Mouse (Mus musculus) embryonic facial prominence, embryonic 14.5 days (tissue): ENCODE results near the gene Aadat. TPM values are rescaled to one million over a fixed set of nuclear protein-coding genes. Genes with fewer than 3 reads are reported as not detected.
"Not testable (repeated sequence)": the region's sequence is repeated elsewhere in the genome, so short reads cannot be mapped to it uniquely, and the experiment has no call there.

Experiments used
- ATAC-seq: fragments of 200-750 bp; cut with Nextera tagmentation; 2 replicates; pipeline ENCODE4 v1.8.0; 2017; ENCODE audit warnings: low read depth, moderate number of reproducible peaks, moderate TSS enrichment
- DNase-seq: peaks from one replicate; pipeline ENCODE4 v3.0.0-alpha.2; 2015; ENCODE audit warnings: low spot score
- H3K27ac ChIP-seq: fragments of 300-500 bp; sonication (generic); replicated peaks from 2 replicates; pipeline ENCODE4 v1.5.1; 2014; ENCODE audit warnings: low read depth, mild to moderate bottlenecking, low read length, moderate library complexity
- H3K27me3 ChIP-seq: fragments of 300-500 bp; sonication (generic); replicated peaks from 2 replicates; pipeline ENCODE4 v1.6.1; 2014; ENCODE audit warnings: low read length; ENCODE audit not compliant: control insufficient read depth, insufficient read depth
- H3K36me3 ChIP-seq: fragments of 300-500 bp; sonication (generic); 2 replicates; pipeline ENCODE4 v1.6.1; 2014; ENCODE audit warnings: low read length, mixed read lengths; ENCODE audit not compliant: control insufficient read depth, insufficient read depth
- H3K4me1 ChIP-seq: fragments of 300-500 bp; sonication (generic); 2 replicates; pipeline ENCODE4 v1.6.1; 2014; ENCODE audit warnings: antibody characterized with exemption, low read length; ENCODE audit not compliant: control insufficient read depth, insufficient read depth
- H3K4me2 ChIP-seq: fragments of 300-500 bp; sonication (generic); 2 replicates; pipeline ENCODE4 v1.6.1; 2014; ENCODE audit warnings: low read depth, mild to moderate bottlenecking, low read length, moderate library complexity, mixed read lengths
- H3K4me3 ChIP-seq: fragments of 300-500 bp; sonication (generic); 2 replicates; pipeline ENCODE4 v1.5.1; 2014; ENCODE audit warnings: low read depth, mild to moderate bottlenecking, low read length
- H3K9ac ChIP-seq: fragments of 300-500 bp; sonication (generic); 2 replicates; pipeline ENCODE4 v1.6.1; 2014; ENCODE audit warnings: low read depth, mild to moderate bottlenecking, low read length, moderate library complexity, mixed read lengths
- H3K9me3 ChIP-seq: fragments of 300-500 bp; sonication (generic); 2 replicates; pipeline ENCODE4 v1.6.1; 2016; ENCODE audit warnings: low read length; ENCODE audit not compliant: control insufficient read depth
- WGBS: fragments of 180-500 bp; shearing (Covaris S2); extraction: QIAGEN DNeasy Blood & Tissue Kit; methylation state at CpG from one replicate; pipeline ENCODE4 v1.1.7; 2014; 5-methylcytosine and 5-hydroxymethylcytosine counted together
- polyA plus RNA-seq: library from polyadenylated mRNA; unstranded; fragments of >200 nt; fragmentation: Nextera tagmentation; extraction: Ambion mirVana; gene quantifications from 2 replicates; pipeline ENCODE4 v1.2.1, GENCODE M21; 2014

The Aadat gene
- polyA plus RNA-seq, 1 experiment from 2014 or later = 0.21 TPM

DNA sequence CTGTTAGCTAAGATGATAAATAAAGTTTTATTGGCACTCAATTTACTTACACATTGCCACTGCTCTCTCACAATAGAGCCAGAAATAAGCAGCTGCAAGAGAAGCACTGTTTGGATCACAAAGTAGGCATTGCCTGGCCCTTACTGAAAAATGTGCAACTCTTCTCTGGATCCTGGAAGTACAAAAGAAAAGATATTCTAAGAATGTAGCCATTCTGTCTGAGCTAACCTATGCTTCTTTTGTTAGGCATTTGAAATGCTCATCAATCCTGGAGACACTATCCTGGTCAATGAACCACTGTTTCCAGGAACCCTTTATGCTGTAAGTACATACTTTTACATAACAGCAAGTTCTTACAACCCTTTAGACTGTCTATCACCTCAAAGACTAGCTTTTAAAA, 12.6 kb downstream of the Aadat start:
- no peaks in the 10 kb centered on the region for H3K9me3 ChIP-seq
- H3K27ac ChIP-seq = no peak overlapping the region
- DNase-seq (no peak), ATAC-seq (no peak)
- H3K4me2 ChIP-seq = no peak overlapping the region
- no peak overlapping the region for H3K9ac ChIP-seq
- no peaks in the 10 kb centered on the region for H3K36me3 ChIP-seq
- H3K4me3 ChIP-seq = no peak overlapping the region
- H3K4me1 ChIP-seq = no peaks in the 10 kb centered on the region
- H3K27me3 ChIP-seq = no peaks in the 10 kb centered on the region

DNA sequence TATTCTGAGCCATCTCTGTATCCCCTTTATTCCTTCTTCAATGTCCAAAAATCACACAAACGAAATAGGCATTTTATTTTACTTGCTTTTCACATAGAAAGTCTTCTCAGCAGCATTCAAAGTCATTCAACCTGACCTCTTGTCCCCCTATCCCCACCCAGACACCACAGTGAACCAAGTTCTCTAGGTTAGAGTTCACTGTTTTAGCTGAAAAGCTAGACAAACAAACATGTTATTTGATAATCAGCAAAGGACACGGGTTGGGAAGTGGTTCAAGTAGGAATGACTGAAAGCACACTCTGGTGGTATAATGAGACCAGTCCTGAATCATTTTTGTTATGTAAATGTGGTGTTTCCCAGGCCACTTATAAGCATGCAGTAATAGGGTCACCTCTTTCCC, 29.2 kb downstream of the Aadat start:
- Histone ChIP-seq H3K27me3 (no peaks in the 10 kb centered on the region), H3K4me2 (no peak overlapping the region), H3K4me3 (no peak overlapping the region), H3K9ac (no peak overlapping the region), H3K36me3 (no peaks in the 10 kb centered on the region), H3K4me1 (no peaks in the 10 kb centered on the region), H3K9me3 (no peaks in the 10 kb centered on the region), H3K27ac (no peak overlapping the region)
- 58% methylated on average over 2 of the region's 2 CpGs for whole genome bisulfite sequencing
- ATAC-seq (no peak), DNase-seq (no peak)

DNA sequence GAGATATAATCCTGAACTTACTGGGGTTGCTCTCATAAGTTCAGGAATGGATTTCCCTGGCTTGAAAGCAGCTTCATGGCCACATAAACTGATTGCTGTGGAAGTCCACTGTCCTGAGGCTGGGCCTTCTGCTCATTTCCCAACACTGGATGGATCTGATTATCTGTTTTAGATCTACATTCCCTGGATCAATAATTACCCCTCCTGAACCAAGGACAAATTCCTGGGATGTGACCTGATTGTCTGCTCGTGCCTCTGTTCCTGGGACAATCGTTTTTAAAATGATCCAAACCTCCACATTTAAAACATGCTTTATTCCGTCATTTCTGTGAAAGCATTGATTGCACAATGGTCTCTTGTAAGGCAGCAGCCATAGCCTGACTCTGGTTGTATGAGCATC, 61.1 kb downstream of the Aadat start:
- H3K4me1 ChIP-seq = no peaks in the 10 kb centered on the region
- no peaks in the 10 kb centered on the region for H3K27me3 ChIP-seq
- ATAC-seq = no peak
- no peak for DNase-seq
- no peak overlapping the region for H3K27ac ChIP-seq
- WGBS = 39% methylated on average over 3 of the region's 3 CpGs
- no peak overlapping the region for H3K4me3 ChIP-seq
- H3K9me3 ChIP-seq = no peaks in the 10 kb centered on the region; the same call in 1 of the 2 replicates
- no peak overlapping the region for H3K9ac ChIP-seq
- no peak overlapping the region for H3K4me2 ChIP-seq
- H3K36me3 ChIP-seq = no peaks in the 10 kb centered on the region

DNA sequence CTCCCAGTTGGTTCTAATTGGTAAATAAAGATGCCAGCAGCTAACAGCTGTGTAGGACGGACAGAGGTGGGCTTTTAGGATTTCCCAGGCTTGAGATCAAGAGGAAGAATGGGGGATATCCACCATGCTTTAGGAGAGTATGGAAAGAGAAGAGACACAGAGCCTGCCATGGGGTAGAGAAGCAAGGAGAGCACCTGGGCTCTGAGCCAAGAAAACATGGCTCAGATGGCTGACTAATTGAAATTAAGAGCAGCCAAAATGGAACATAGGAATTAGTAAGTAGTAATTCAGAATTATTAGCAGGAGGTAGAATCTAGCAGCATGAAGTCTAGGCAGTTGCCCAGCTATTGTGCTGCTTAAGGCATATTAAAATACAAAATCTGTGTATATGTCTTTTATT, 71.5 kb downstream of the Aadat start:
- H3K4me2 ChIP-seq = no peak overlapping the region
- H3K9ac ChIP-seq = no peak overlapping the region
- H3K4me3 ChIP-seq = no peak overlapping the region
- 35% methylated on average over 1 of the region's 1 CpGs for whole genome bisulfite sequencing
- H3K36me3 ChIP-seq = no peaks in the 10 kb centered on the region
- DNase-seq (no peak), ATAC-seq (no peak)
- no peak overlapping the region for H3K27ac ChIP-seq
- no peaks in the 10 kb centered on the region for H3K27me3 ChIP-seq
- no peaks in the 10 kb centered on the region for H3K9me3 ChIP-seq
- H3K4me1 ChIP-seq = no peaks in the 10 kb centered on the region

DNA sequence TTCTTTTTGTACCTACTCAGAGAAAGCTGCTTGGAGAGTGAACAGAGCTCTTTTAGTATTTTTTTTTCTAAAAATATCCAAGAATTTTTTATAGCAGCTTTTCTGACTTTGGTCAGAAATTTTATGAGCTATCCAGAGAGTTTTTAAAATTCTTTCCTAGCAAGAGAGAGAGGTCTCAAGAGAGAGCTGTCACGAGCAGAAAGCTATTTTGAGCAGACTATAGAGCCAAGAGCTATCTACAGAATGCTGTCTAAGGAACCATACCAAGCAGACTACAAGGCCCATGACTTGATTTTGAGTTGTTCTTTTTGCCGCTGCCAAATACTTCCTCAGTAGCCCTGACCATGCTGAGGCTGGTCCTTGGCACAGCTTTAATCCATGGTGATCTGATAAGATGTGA, 77.6 kb downstream of the Aadat start:
- no peak overlapping the region for H3K4me3 ChIP-seq
- H3K27ac ChIP-seq = no peak overlapping the region
- H3K4me2 ChIP-seq = no peak overlapping the region
- ATAC-seq (no peak), DNase-seq (no peak)
- no peak overlapping the region for H3K9ac ChIP-seq
- H3K36me3 ChIP-seq = no peaks in the 10 kb centered on the region
- WGBS = 77% methylated on average over 2 of the region's 2 CpGs
- H3K4me1 ChIP-seq = no peaks in the 10 kb centered on the region
- H3K9me3 ChIP-seq = no peaks in the 10 kb centered on the region
- no peaks in the 10 kb centered on the region for H3K27me3 ChIP-seq

DNA sequence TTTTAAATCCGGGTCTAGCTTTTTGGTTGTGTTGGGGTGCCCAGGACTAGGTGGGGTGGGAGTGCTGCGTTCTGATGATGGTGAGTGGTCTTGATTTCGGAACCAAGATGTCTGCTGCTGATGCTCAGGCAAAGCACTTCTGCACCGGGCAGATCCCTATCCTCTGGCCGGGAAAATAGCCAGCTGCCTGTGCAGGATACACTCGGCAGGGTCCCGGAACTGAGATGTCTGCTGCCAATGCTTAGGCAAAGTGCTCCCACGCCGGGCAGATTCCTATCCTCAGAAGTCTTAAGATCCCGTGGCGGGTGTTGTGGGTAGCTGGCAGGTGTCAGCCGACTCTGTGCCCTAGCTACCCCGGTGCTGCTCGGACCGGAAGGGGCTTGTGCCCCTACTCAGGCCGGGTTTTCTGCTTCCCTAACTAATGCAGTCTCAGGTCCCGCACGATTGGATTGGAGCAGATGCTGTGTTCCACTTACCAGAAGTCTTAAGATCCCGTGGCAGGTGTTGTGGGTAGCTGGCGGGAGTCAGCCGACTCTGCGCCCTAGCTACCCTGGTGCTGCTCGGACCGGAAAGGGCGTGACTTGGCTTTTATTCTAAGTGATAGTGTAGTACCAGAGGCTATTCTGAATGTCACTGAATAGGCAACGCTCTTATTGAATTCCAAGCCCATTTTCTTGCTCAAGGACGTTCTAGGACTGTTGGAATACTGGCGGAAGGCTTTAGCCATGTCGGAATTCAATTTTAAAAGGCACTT, 85.8 kb downstream of the Aadat start:
- not testable (repeated sequence) for H3K27ac ChIP-seq, H3K4me3 ChIP-seq, H3K9ac ChIP-seq, H3K36me3 ChIP-seq, H3K9me3 ChIP-seq, ATAC-seq, H3K27me3 ChIP-seq, H3K4me2 ChIP-seq, DNase-seq, H3K4me1 ChIP-seq
- 90% methylated on average over 21 of the region's 29 CpGs for WGBS

DNA sequence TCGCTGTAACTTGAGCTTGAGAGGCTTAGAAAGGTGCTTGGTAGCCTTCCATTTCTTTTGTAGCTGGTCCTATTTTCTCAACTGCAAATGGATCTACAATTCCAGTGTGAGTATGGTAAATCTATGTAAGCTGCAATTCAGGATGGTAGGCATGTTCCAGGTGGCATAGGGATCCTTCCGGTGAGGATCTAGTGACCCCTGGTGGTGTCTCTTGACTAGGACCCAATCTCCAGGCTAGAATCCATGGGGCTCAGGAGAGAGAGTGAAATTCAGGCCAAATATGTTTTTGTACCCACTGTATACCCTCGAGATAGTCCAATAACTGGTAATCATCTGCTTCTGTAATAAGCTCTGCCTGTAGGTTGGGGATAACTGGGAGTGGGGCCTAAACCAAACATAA, 89.0 kb downstream of the Aadat start:
- ATAC-seq (no peak), DNase-seq (no peak)
- no peaks in the 10 kb centered on the region for H3K36me3 ChIP-seq
- H3K4me2 ChIP-seq = no peak overlapping the region
- no peaks in the 10 kb centered on the region for H3K4me1 ChIP-seq
- no peak overlapping the region for H3K27ac ChIP-seq
- 67% methylated on average over 3 of the region's 3 CpGs for WGBS
- no peaks in the 10 kb centered on the region for H3K9me3 ChIP-seq
- H3K4me3 ChIP-seq = no peak overlapping the region
- H3K27me3 ChIP-seq = no peaks in the 10 kb centered on the region
- no peak overlapping the region for H3K9ac ChIP-seq

Other genes starting within 250 kb of the Aadat start
- gene Gm10283, start 2.7 kb upstream of the Aadat start, polyA plus RNA-seq = not detected in 2 replicates
- gene Mfap3l, start 126.9 kb downstream of the Aadat start, polyA plus RNA-seq = 3.1 and 3.6 TPM in 2 replicates